Mouse (Mus musculus): Measurements from ENCODE around the gene Lyg2. TPM values are rescaled to one million over a fixed set of nuclear protein-coding genes. Genes with fewer than 3 reads are reported as not detected.

Lyg2 gene
- polyA plus RNA-seq, 1 experiment, result not detected

- H3K4me3 ChIP-seq (ENCODE audit: control insufficient read depth, low read depth, low read length), result no peak overlapping the region
- H3K27me3 ChIP-seq (ENCODE audit: control insufficient read depth, insufficient read depth, low read length), result no peaks in the 10 kb centered on the region
- no peak overlapping the region for H3K27ac ChIP-seq (ENCODE audit: control insufficient read depth, insufficient read depth, low read depth, low read length)
- TF ChIP-seq CTCF (IDR thresholded peaks at IDR 0.05; ENCODE audit: control insufficient read depth, insufficient read depth, insufficient replicate concordance, low read depth, low read length), result no peak
- TF ChIP-seq POLR2A (IDR thresholded peaks at IDR 0.05; ENCODE audit: control insufficient read depth, low read depth, low read length), result no peak
- no peaks in the 10 kb centered on the region for H3K4me1 ChIP-seq (ENCODE audit: control insufficient read depth, insufficient read depth, low read length)
- no peaks in the 10 kb centered on the region for H3K36me3 ChIP-seq (ENCODE audit: control insufficient read depth, insufficient read depth, low read length)
Observed at GRCm38 (mm10) chr1:37954786-37955185, 38.5 kb upstream of the Lyg2 start.

DNA sequence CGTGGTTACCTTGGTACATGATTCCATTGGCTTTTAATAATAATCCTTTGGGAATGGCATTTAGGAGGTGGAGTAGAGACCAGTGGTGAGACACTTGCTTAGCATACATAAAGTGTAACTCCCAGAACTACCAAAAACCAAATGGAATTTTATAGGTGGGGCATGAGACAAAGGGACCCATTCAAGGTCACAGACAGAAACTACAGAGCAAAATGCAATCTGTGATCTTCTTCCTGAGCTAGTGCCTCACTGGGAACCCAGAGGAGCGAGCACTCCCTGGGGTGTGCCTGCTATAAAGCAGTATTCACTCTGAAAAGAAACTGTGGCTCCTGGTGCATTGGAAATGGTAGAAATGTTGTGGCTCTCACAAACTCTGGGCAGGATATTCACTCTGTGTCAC, 32.6 kb upstream of the Lyg2 start:
- Histone ChIP-seq H3K4me1 (ENCODE audit: control insufficient read depth, insufficient read depth, low read length) (0 out of 2 replicates have a peak, but pooled peaks cover 4% of the 10 kb centered on the region), H3K4me3 (ENCODE audit: control insufficient read depth, low read depth, low read length) (no peak overlapping the region), H3K36me3 (ENCODE audit: control insufficient read depth, insufficient read depth, low read length) (no peaks in the 10 kb centered on the region), H3K27ac (ENCODE audit: control insufficient read depth, insufficient read depth, low read depth, low read length) (no peak overlapping the region), H3K27me3 (ENCODE audit: control insufficient read depth, insufficient read depth, low read length) (no peaks in the 10 kb centered on the region)
- TF ChIP-seq POLR2A (IDR thresholded peaks at IDR 0.05; ENCODE audit: control insufficient read depth, low read depth, low read length), result no peak
- no peak for TF ChIP-seq CTCF (IDR thresholded peaks at IDR 0.05; ENCODE audit: control insufficient read depth, insufficient read depth, insufficient replicate concordance, low read depth, low read length)

DNA sequence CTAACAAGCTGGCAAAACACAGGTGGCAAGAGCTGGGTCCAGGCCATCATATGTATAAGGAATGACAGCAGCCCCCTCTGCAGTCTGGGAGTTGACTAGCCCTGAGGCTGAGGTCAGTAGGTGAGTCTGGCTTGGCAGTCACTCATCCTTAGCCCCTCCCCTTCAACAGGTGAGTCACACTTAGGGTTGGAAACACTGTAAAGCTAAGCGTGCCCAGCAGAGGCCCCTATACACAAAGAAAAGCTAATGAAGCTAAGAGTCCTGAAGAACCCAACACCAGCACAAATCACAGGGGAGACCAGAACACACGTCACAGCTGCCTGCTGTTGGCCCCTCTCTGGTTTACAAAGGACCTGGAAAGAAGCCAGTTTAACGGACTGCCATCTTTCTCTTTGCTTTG, 15.5 kb upstream of the Lyg2 start:
- Histone ChIP-seq H3K27ac (ENCODE audit: control insufficient read depth, insufficient read depth, low read depth, low read length) (no peak overlapping the region), H3K27me3 (ENCODE audit: control insufficient read depth, insufficient read depth, low read length) (no peaks in the 10 kb centered on the region), H3K4me3 (ENCODE audit: control insufficient read depth, low read depth, low read length) (no peak overlapping the region), H3K36me3 (ENCODE audit: control insufficient read depth, insufficient read depth, low read length) (no peaks in the 10 kb centered on the region), H3K4me1 (ENCODE audit: control insufficient read depth, insufficient read depth, low read length) (no peaks in the 10 kb centered on the region)
- TF ChIP-seq POLR2A (IDR thresholded peaks at IDR 0.05; ENCODE audit: control insufficient read depth, low read depth, low read length), result no peak
- no peak for TF ChIP-seq CTCF (IDR thresholded peaks at IDR 0.05; ENCODE audit: control insufficient read depth, insufficient read depth, insufficient replicate concordance, low read depth, low read length)

- H3K4me1 ChIP-seq (ENCODE audit: control insufficient read depth, insufficient read depth, low read length), result peaks cover 6% of the 10 kb centered on the region
- H3K27ac ChIP-seq (ENCODE audit: control insufficient read depth, insufficient read depth, low read depth, low read length), result no peak overlapping the region
- no peaks in the 10 kb centered on the region for H3K27me3 ChIP-seq (ENCODE audit: control insufficient read depth, insufficient read depth, low read length)
- H3K36me3 ChIP-seq (ENCODE audit: control insufficient read depth, insufficient read depth, low read length), result no peaks in the 10 kb centered on the region
- no peak overlapping the region for H3K4me3 ChIP-seq (ENCODE audit: control insufficient read depth, low read depth, low read length)
- TF ChIP-seq POLR2A (IDR thresholded peaks at IDR 0.05; ENCODE audit: control insufficient read depth, low read depth, low read length), result no peak
Observed at GRCm38 (mm10) chr1:37925971-37926370, 9.7 kb upstream of the Lyg2 start.

- Histone ChIP-seq H3K4me3 (ENCODE audit: control insufficient read depth, low read depth, low read length) (no peak overlapping the region), H3K36me3 (ENCODE audit: control insufficient read depth, insufficient read depth, low read length) (no peaks in the 10 kb centered on the region), H3K27ac (ENCODE audit: control insufficient read depth, insufficient read depth, low read depth, low read length) (no peak overlapping the region), H3K4me1 (ENCODE audit: control insufficient read depth, insufficient read depth, low read length) (peaks cover 6% of the 10 kb centered on the region), H3K27me3 (ENCODE audit: control insufficient read depth, insufficient read depth, low read length) (no peaks in the 10 kb centered on the region)
- TF ChIP-seq POLR2A (IDR thresholded peaks at IDR 0.05; ENCODE audit: control insufficient read depth, low read depth, low read length) (no peak), CTCF (IDR thresholded peaks at IDR 0.05; ENCODE audit: control insufficient read depth, insufficient read depth, insufficient replicate concordance, low read depth, low read length) (no peak)
Observed at GRCm38 (mm10) chr1:37922536-37922935, 6.2 kb upstream of the Lyg2 start.

DNA sequence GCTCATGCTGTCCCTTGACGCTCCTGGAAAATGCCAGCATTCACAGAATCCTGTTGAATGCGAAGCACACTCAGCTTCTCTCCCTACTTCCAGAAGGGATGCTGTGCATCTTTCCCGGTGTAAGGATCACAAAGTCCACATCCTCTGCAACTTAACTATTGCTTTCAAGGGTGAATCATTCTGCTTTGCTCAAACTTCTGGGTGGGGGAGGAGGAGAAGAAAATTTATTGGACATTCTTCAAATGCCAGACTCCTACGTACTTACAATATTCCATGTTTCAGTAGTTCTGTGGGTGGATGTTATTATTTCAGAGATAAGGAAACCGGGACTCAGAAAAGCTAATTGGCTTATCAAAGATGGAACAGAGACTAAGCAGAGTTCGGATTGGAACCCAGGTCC, 1.8 kb upstream of the Lyg2 start:
- Histone ChIP-seq H3K36me3 (ENCODE audit: control insufficient read depth, insufficient read depth, low read length) (no peaks in the 10 kb centered on the region), H3K27me3 (ENCODE audit: control insufficient read depth, insufficient read depth, low read length) (no peaks in the 10 kb centered on the region), H3K4me1 (ENCODE audit: control insufficient read depth, insufficient read depth, low read length) (no peaks in the 10 kb centered on the region; the same call in 1 of the 2 replicates), H3K27ac (ENCODE audit: control insufficient read depth, insufficient read depth, low read depth, low read length) (no peak overlapping the region), H3K4me3 (ENCODE audit: control insufficient read depth, low read depth, low read length) (no peak overlapping the region)
- no peak for TF ChIP-seq POLR2A (IDR thresholded peaks at IDR 0.05; ENCODE audit: control insufficient read depth, low read depth, low read length)

- Histone ChIP-seq H3K36me3 (ENCODE audit: control insufficient read depth, insufficient read depth, low read length) (no peaks in the 10 kb centered on the region), H3K27ac (ENCODE audit: control insufficient read depth, insufficient read depth, low read depth, low read length) (no peak overlapping the region), H3K4me1 (ENCODE audit: control insufficient read depth, insufficient read depth, low read length) (no peaks in the 10 kb centered on the region; the same call in 1 of the 2 replicates), H3K27me3 (ENCODE audit: control insufficient read depth, insufficient read depth, low read length) (no peaks in the 10 kb centered on the region), H3K4me3 (ENCODE audit: control insufficient read depth, low read depth, low read length) (no peak overlapping the region)
- TF ChIP-seq POLR2A (IDR thresholded peaks at IDR 0.05; ENCODE audit: control insufficient read depth, low read depth, low read length) (no peak), CTCF (IDR thresholded peaks at IDR 0.05; ENCODE audit: control insufficient read depth, insufficient read depth, insufficient replicate concordance, low read depth, low read length) (no peak)
Observed at GRCm38 (mm10) chr1:37917666-37918065, 1.4 kb upstream of the Lyg2 start.

- H3K27me3 ChIP-seq (ENCODE audit: control insufficient read depth, insufficient read depth, low read length), result no peaks in the 10 kb centered on the region
- no peak overlapping the region for H3K4me3 ChIP-seq (ENCODE audit: control insufficient read depth, low read depth, low read length)
- no peak overlapping the region for H3K27ac ChIP-seq (ENCODE audit: control insufficient read depth, insufficient read depth, low read depth, low read length)
- no peaks in the 10 kb centered on the region for H3K36me3 ChIP-seq (ENCODE audit: control insufficient read depth, insufficient read depth, low read length)
- H3K4me1 ChIP-seq (ENCODE audit: control insufficient read depth, insufficient read depth, low read length), result no peaks in the 10 kb centered on the region; the same call in 1 of the 2 replicates
- TF ChIP-seq CTCF (IDR thresholded peaks at IDR 0.05; ENCODE audit: control insufficient read depth, insufficient read depth, insufficient replicate concordance, low read depth, low read length) (no peak), POLR2A (IDR thresholded peaks at IDR 0.05; ENCODE audit: control insufficient read depth, low read depth, low read length) (no peak)
Observed at GRCm38 (mm10) chr1:37912751-37913150, 3.5 kb downstream of the Lyg2 start.

All from testis, adult 2 months (tissue).